Mouse (Mus musculus): Measurements from ENCODE around the gene March8. TPM values are rescaled to one million over a fixed set of nuclear protein-coding genes. Genes with fewer than 3 reads are reported as not detected.
A peak's percentile ranks its signal among the peaks of the same experiment; 100 is the strongest.

Gene March8
- total and polyA plus RNA-seq, 3 experiments = 22.7 to 24.9 TPM; not detected in 1

DNA sequence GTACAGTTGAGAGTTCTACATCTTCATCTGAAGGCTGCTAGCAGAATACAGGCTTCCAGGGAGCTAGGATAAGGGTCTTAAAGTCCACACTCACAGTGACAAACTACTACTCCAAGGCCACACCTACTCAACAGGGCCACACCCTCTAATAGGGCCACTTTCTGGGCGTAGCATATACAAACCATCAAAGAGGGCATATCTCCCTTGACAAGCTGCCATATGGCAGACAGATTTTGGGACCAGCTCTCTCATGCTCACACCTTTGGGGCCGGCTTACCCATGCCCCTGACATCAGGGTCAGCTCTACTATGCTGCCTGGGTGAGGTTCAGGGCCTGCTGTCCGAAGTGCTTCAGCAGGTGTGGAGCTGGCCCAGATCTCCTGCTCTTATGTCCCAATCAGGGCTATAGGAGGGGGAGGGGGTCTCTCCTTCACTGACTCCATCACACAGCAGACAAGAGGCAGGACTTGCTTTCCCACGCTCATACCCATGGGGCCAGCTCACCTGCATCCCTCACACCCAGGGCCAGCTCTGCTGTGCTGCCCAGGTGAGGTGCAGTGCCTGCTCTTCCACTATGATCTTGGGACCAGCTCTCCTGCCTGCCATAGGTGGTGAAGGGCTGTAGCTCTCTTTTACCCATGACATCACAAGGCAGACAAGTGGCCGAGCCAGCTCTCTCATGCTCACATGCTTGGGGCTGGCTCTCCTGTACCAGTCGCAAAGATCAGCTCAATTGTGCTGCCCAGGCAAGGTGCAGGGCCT, 32.6 kb downstream of the March8 start:
- Histone ChIP-seq H3K79me2 (ENCODE audit: control insufficient read depth, insufficient read depth, low read length, poor library complexity) (peaks cover 9% of the 10 kb centered on the region; the same call in 1 of the 2 replicates), H3K9ac (ENCODE audit: control insufficient read depth, low read depth, low read length, poor library complexity, severe bottlenecking) (no peak overlapping the region), H3K36me3 (ENCODE audit: control insufficient read depth in 1 of 2, insufficient read depth in 2 of 2, low read length in 2 of 2) (peaks cover 0 to 27% of the 10 kb centered on the region in 2 experiments; a peak in 2 of 4 replicates), H3K27me3 (ENCODE audit: control insufficient read depth in 1 of 2, insufficient read depth in 2 of 2, low read length in 2 of 2) (no peaks in the 10 kb centered on the region), H3K27ac (ENCODE audit: control insufficient read depth, low read depth, low read length) (no peak overlapping the region), H3K4me1 (ENCODE audit: control insufficient read depth in 1 of 2, insufficient read depth in 2 of 2, low read length in 2 of 2) (peaks cover 13 to 19% of the 10 kb centered on the region in 2 experiments), H3K4me3 (ENCODE audit: control insufficient read depth in 1 of 2, insufficient read depth in 1 of 2, low read depth in 2 of 2, low read length in 2 of 2) (no peak overlapping the region), H3K9me3 (replicated peaks; ENCODE audit: insufficient read depth, low read length) (no peaks in the 10 kb centered on the region)
- TF ChIP-seq ETS1 (IDR thresholded peaks at IDR 0.05; ENCODE audit: low read depth, low read length) (no peak), ZMIZ1 (IDR thresholded peaks at IDR 0.05; ENCODE audit: low read depth, low read length) (no peak), RAD21 (IDR thresholded peaks at IDR 0.05; ENCODE audit: low read depth, low read length) (no peak), MYC (IDR thresholded peaks at IDR 0.05; ENCODE audit: low read depth, low read length) (no peak), E2F4 (IDR thresholded peaks at IDR 0.05; ENCODE audit: borderline replicate concordance, low read depth, low read length) (no peak), MEF2A (IDR thresholded peaks at IDR 0.05; ENCODE audit: extremely low read depth, insufficient replicate concordance, low read depth, low read length, poor library complexity, severe bottlenecking) (no peak), MYB (IDR thresholded peaks at IDR 0.05; ENCODE audit: low read depth, low read length) (no peak), JUND (IDR thresholded peaks at IDR 0.05; ENCODE audit: low read depth, low read length) (no peak), ELF1 (IDR thresholded peaks at IDR 0.05; ENCODE audit: low read depth, low read length) (no peak), BHLHE40 (IDR thresholded peaks at IDR 0.05; ENCODE audit: borderline replicate concordance, low read depth, low read length) (no peak), CHD1 (IDR thresholded peaks at IDR 0.05; ENCODE audit: low read depth, low read length) (no peak), SMC3 (IDR thresholded peaks at IDR 0.05; ENCODE audit: low read depth, low read length) (no peak), MAX (IDR thresholded peaks at IDR 0.05; ENCODE audit: low read length) (no peak), CTCF (IDR thresholded peaks at IDR 0.05 in 2 of 3, conservative IDR thresholded peaks at IDR 0.05 in 1 of 3; ENCODE audit: control insufficient read depth in 1 of 3, insufficient read depth in 1 of 3, low read depth in 2 of 3, low read length in 3 of 3, poor library complexity in 1 of 3, severe bottlenecking in 1 of 3) (no peak), TAL1 (IDR thresholded peaks at IDR 0.05; ENCODE audit: low read length) (no peak), CHD2 (IDR thresholded peaks at IDR 0.05; ENCODE audit: low read length) (no peak), SIN3A (IDR thresholded peaks at IDR 0.05; ENCODE audit: low read length) (no peak)
- DNase-seq (ENCODE audit: low read depth, low spot score) = peak; percentile 35

DNA sequence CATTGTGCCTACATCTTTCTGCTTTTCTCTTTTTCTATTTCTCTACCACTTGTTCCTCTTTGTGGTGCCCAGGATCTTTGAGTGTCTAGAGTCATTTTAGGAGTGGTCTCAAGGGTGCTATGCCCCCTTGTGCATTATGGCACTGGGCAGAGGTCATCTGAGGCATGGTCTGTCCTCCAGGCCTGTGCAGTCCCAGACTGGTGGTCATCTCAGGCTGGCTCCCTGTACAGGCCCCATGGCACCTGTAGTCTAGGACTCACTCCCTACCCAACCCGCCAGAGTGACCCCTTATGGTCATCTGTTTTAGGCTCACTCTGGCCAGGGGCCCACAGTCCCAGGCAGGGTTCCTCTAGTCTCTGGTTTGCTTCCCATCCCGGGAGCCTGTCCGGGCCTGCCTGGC, 33.7 kb downstream of the March8 start:
- H3K27ac ChIP-seq (ENCODE audit: control insufficient read depth, low read depth, low read length) = no peak overlapping the region
- TF ChIP-seq TAL1 (IDR thresholded peaks at IDR 0.05; ENCODE audit: low read length) = no peak
- no peak for TF ChIP-seq ZMIZ1 (IDR thresholded peaks at IDR 0.05; ENCODE audit: low read depth, low read length)
- no peak for TF ChIP-seq ZKSCAN1 (IDR thresholded peaks at IDR 0.05; ENCODE audit: low read depth, low read length)
- TF ChIP-seq UBTF (IDR thresholded peaks at IDR 0.05; ENCODE audit: borderline replicate concordance, insufficient read depth, low read depth, low read length) = no peak
- no peak for TF ChIP-seq ZNF384 (IDR thresholded peaks at IDR 0.05; ENCODE audit: low read depth, low read length)
- TF ChIP-seq SMC3 (IDR thresholded peaks at IDR 0.05; ENCODE audit: low read depth, low read length) = no peak
- no peak for TF ChIP-seq SIN3A (IDR thresholded peaks at IDR 0.05; ENCODE audit: low read length)
- no peak for TF ChIP-seq POLR2AphosphoS2 (IDR thresholded peaks at IDR 0.05; ENCODE audit: low read length)
- no peak for TF ChIP-seq RAD21 (IDR thresholded peaks at IDR 0.05; ENCODE audit: low read depth, low read length)
- no peak for TF ChIP-seq MAX (IDR thresholded peaks at IDR 0.05; ENCODE audit: low read length)
- TF ChIP-seq EP300 (IDR thresholded peaks at IDR 0.05; ENCODE audit: low read depth in 1 of 2, low read length in 2 of 2) = no peak
- no peaks in the 10 kb centered on the region for H3K27me3 ChIP-seq (ENCODE audit: control insufficient read depth in 1 of 2, insufficient read depth in 2 of 2, low read length in 2 of 2)
- H3K4me1 ChIP-seq (ENCODE audit: control insufficient read depth in 1 of 2, insufficient read depth in 2 of 2, low read length in 2 of 2) = peaks cover 13 to 19% of the 10 kb centered on the region in 2 experiments
- no peak overlapping the region for H3K4me3 ChIP-seq (ENCODE audit: control insufficient read depth in 1 of 2, insufficient read depth in 1 of 2, low read depth in 2 of 2, low read length in 2 of 2)
- no peak overlapping the region for H3K9ac ChIP-seq (ENCODE audit: control insufficient read depth, low read depth, low read length, poor library complexity, severe bottlenecking)
- H3K79me2 ChIP-seq (ENCODE audit: control insufficient read depth, insufficient read depth, low read length, poor library complexity) = peaks cover 9% of the 10 kb centered on the region; the same call in 1 of the 2 replicates
- no peak for DNase-seq (ENCODE audit: low read depth, low spot score)
- H3K36me3 ChIP-seq (ENCODE audit: control insufficient read depth in 1 of 2, insufficient read depth in 2 of 2, low read length in 2 of 2) = peaks cover 0 to 29% of the 10 kb centered on the region in 2 experiments; a peak in 2 of 4 replicates
- H3K9me3 ChIP-seq (replicated peaks; ENCODE audit: insufficient read depth, low read length) = no peaks in the 10 kb centered on the region

All from MEL (cell line).